Mouse (Mus musculus): ENCODE results near the gene Nmrk2. TPM values are rescaled to one million over a fixed set of nuclear protein-coding genes. Genes with fewer than 3 reads are reported as not detected.

Nmrk2 gene
- total and polyA plus RNA-seq, 3 experiments: not detected

GRCm38 (mm10) chr10:81234206-81234605 lies 32.4 kb upstream of the Nmrk2 start:
- H3K27me3 ChIP-seq (replicated peaks): peaks cover 3% of the 10 kb centered on the region
- no peak overlapping the region for H3K27ac ChIP-seq (ENCODE audit: insufficient read depth, low read depth)
- in situ Hi-C loops (cut with MboI; ENCODE audit: low pct_ligation_motif_present, low pct_unique_long_range_greater_than_20kb, low sequenced_read_pairs) (no loop called here), dilution Hi-C loops (cut with MboI; ENCODE audit: extremely low pct_ligation_motif_present, extremely low pct_unique_long_range_greater_than_20kb, low sequenced_read_pairs) (no loop called here)
- no peak overlapping the region for H3K4me3 ChIP-seq (replicated peaks in 1 of 3; ENCODE audit: low read depth in 2 of 3, low read length in 2 of 3, poor library complexity in 1 of 3)
- DNase-seq (ENCODE audit: extremely low read depth): no peak
- H3K36me3 ChIP-seq (replicated peaks in 1 of 2; ENCODE audit: control insufficient read depth in 1 of 2, insufficient read depth in 1 of 2, low read length in 1 of 2): peaks cover 0 to 42% of the 10 kb centered on the region in 2 experiments
- H3K4me1 ChIP-seq (ENCODE audit: control insufficient read depth in 1 of 2, insufficient read depth in 2 of 2): peaks cover 14 to 17% of the 10 kb centered on the region in 2 experiments
- H3K9me3 ChIP-seq (replicated peaks; ENCODE audit: low read length): no peaks in the 10 kb centered on the region
- no peak overlapping the region for H3K4me2 ChIP-seq (ENCODE audit: insufficient read depth, low read depth, poor library complexity, severe bottlenecking)
- H3K9ac ChIP-seq (ENCODE audit: insufficient read depth, low read depth): no peak overlapping the region
- TF ChIP-seq MAZ (IDR thresholded peaks at IDR 0.05; ENCODE audit: low read depth, low read length): no peak
- no peak for TF ChIP-seq MEF2A (IDR thresholded peaks at IDR 0.05; ENCODE audit: borderline replicate concordance, low read depth, low read length)
- no peak for TF ChIP-seq ZC3H11A (IDR thresholded peaks at IDR 0.05; ENCODE audit: low read depth, low read length)
- TF ChIP-seq MAFK (IDR thresholded peaks at IDR 0.05; ENCODE audit: insufficient replicate concordance, low read length): no peak
- no peak for TF ChIP-seq MXI1 (IDR thresholded peaks at IDR 0.05; ENCODE audit: low read depth, low read length)
- TF ChIP-seq SMC3 (IDR thresholded peaks at IDR 0.05; ENCODE audit: low read depth, low read length): no peak
- TF ChIP-seq POLR2A (IDR thresholded peaks at IDR 0.05; ENCODE audit: low read depth, low read length): no peak
- TF ChIP-seq CHD2 (IDR thresholded peaks at IDR 0.05; ENCODE audit: low read length): no peak
- no peak for TF ChIP-seq PAX5 (IDR thresholded peaks at IDR 0.05; ENCODE audit: low read length)
- TF ChIP-seq POLR2AphosphoS2 (IDR thresholded peaks at IDR 0.05; ENCODE audit: low read depth, low read length): no peak
- no peak for TF ChIP-seq BHLHE40 (IDR thresholded peaks at IDR 0.05; ENCODE audit: low read depth, low read length)
- TF ChIP-seq ZKSCAN1 (IDR thresholded peaks at IDR 0.05; ENCODE audit: borderline replicate concordance, low read depth, low read length): no peak
- no peak for TF ChIP-seq USF1 (IDR thresholded peaks at IDR 0.05; ENCODE audit: low read depth, low read length)
- TF ChIP-seq NRF1 (IDR thresholded peaks at IDR 0.05; ENCODE audit: low read depth, low read length): no peak
- no peaks in the 10 kb centered on the region for H3K79me2 ChIP-seq (replicated peaks; ENCODE audit: control insufficient read depth, extremely low read depth, insufficient read depth, poor library complexity, severe bottlenecking)

GRCm38 (mm10) chr10:81233226-81233585 lies 31.4 kb upstream of the Nmrk2 start:
- H3K4me2 ChIP-seq (ENCODE audit: insufficient read depth, low read depth, poor library complexity, severe bottlenecking): peak overlapping the region; percentile 76
- peak overlapping the region; percentile 65 to 83 (median 73) for H3K4me3 ChIP-seq (replicated peaks in 1 of 3; ENCODE audit: low read depth in 2 of 3, low read length in 2 of 3, poor library complexity in 1 of 3)
- no peak overlapping the region for H3K27ac ChIP-seq (ENCODE audit: insufficient read depth, low read depth)
- DNase-seq (ENCODE audit: extremely low read depth): no peak
- in situ Hi-C loops (cut with MboI; ENCODE audit: low pct_ligation_motif_present, low pct_unique_long_range_greater_than_20kb, low sequenced_read_pairs) (no loop called here), dilution Hi-C loops (cut with MboI; ENCODE audit: extremely low pct_ligation_motif_present, extremely low pct_unique_long_range_greater_than_20kb, low sequenced_read_pairs) (no loop called here)
- H3K27me3 ChIP-seq (replicated peaks): peaks cover 13% of the 10 kb centered on the region
- H3K4me1 ChIP-seq (ENCODE audit: control insufficient read depth in 1 of 2, insufficient read depth in 2 of 2): peaks cover 14 to 17% of the 10 kb centered on the region in 2 experiments
- TF ChIP-seq CHD2 (IDR thresholded peaks at IDR 0.05; ENCODE audit: low read length) (0 out of 2 replicates have a peak, but pooled peaks have one; percentile 33), NRF1 (IDR thresholded peaks at IDR 0.05; ENCODE audit: low read depth, low read length) (no peak)
- no peaks in the 10 kb centered on the region for H3K79me2 ChIP-seq (replicated peaks; ENCODE audit: control insufficient read depth, extremely low read depth, insufficient read depth, poor library complexity, severe bottlenecking)
- peaks cover 0 to 38% of the 10 kb centered on the region in 2 experiments for H3K36me3 ChIP-seq (replicated peaks in 1 of 2; ENCODE audit: control insufficient read depth in 1 of 2, insufficient read depth in 1 of 2, low read length in 1 of 2)
- H3K9ac ChIP-seq (ENCODE audit: insufficient read depth, low read depth): peak overlapping the region; percentile 80
- no peaks in the 10 kb centered on the region for H3K9me3 ChIP-seq (replicated peaks; ENCODE audit: low read length)
